Mouse (Mus musculus): Measurements from ENCODE around the gene Spsb2.

- TF ChIP-seq CTCF (IDR thresholded peaks at IDR 0.05; ENCODE audit: low read depth, low read length) (no peak), POLR2A (IDR thresholded peaks at IDR 0.05; ENCODE audit: borderline replicate concordance, low read depth, low read length) (no peak)
Observed at GRCm38 (mm10) chr6:124768704-124769044, 39.8 kb upstream of the Spsb2 start.

Data from bone marrow macrophage, adult 2 months (primary cell).